Mouse (Mus musculus) liver, embryonic 14.5 days (tissue): Measurements from ENCODE around the gene Fgfr2. TPM values are rescaled to one million over a fixed set of nuclear protein-coding genes. Genes with fewer than 3 reads are reported as not detected.
"Not testable (repeated sequence)": the region's sequence is repeated elsewhere in the genome, so short reads cannot be mapped to it uniquely, and the experiment has no call there.

ENCODE experiments used
- ATAC-seq: fragments of 200-750 bp; cut with Nextera tagmentation; 2 replicates; pipeline ENCODE4 v1.8.0; 2017; ENCODE audit warnings: moderate number of reproducible peaks, mild to moderate bottlenecking, moderate library complexity; ENCODE audit not compliant: insufficient read depth
- DNase-seq, 3 experiments: peaks; one replicate each; pipeline ENCODE4 v3.0.0-alpha.2; 2012 to 2013; ENCODE audit warnings: low read depth in 3 of 3, low spot score in 3 of 3
- H3K27ac ChIP-seq: fragments of 300-500 bp; sonication (generic); 2 replicates; pipeline ENCODE4 v1.5.1; 2014; ENCODE audit warnings: moderate library complexity, mild to moderate bottlenecking, control low read depth, inconsistent platforms
- H3K27me3 ChIP-seq: fragments of 300-500 bp; sonication (generic); 2 replicates; pipeline ENCODE4 v1.6.1; 2014; ENCODE audit warnings: mild to moderate bottlenecking, low read length, moderate library complexity; ENCODE audit not compliant: control insufficient read depth, insufficient read depth
- H3K36me3 ChIP-seq: fragments of 300-500 bp; sonication (generic); replicated peaks from 2 replicates; pipeline ENCODE4 v1.6.1; 2014; ENCODE audit warnings: low read depth; ENCODE audit not compliant: control insufficient read depth, insufficient read depth
- H3K4me1 ChIP-seq, 2 experiments: fragments of 200-500 bp in 1 of 2; fragments of 300-500 bp in 1 of 2; sonication (generic) in 1 of 2; replicated peaks; 2 replicates each; pipeline ENCODE4 v1.6.1; 2012 to 2014; ENCODE audit warnings: antibody characterized with exemption in 1 of 2, inconsistent platforms in 1 of 2, low read length in 1 of 2; ENCODE audit not compliant: control insufficient read depth in 2 of 2, insufficient read depth in 2 of 2
- H3K4me2 ChIP-seq: fragments of 300-500 bp; sonication (generic); 2 replicates; pipeline ENCODE4 v1.6.1; 2014; ENCODE audit warnings: low read depth, mild to moderate bottlenecking, control low read depth, moderate library complexity
- H3K4me3 ChIP-seq, 2 experiments: fragments of 200-500 bp in 1 of 2; fragments of 300-500 bp in 1 of 2; sonication (generic) in 1 of 2; 2 replicates each; pipeline ENCODE4 v1.5.1; 2012 to 2014; ENCODE audit warnings: low read depth in 2 of 2, low read length in 2 of 2, mild to moderate bottlenecking in 2 of 2, control low read depth in 1 of 2, inconsistent platforms in 1 of 2, moderate library complexity in 1 of 2; ENCODE audit not compliant: insufficient read depth in 1 of 2
- H3K9ac ChIP-seq: fragments of 300-500 bp; sonication (generic); replicated peaks from 2 replicates; pipeline ENCODE4 v1.6.1; 2014; ENCODE audit warnings: mild to moderate bottlenecking, control low read depth, moderate library complexity
- H3K9me3 ChIP-seq: fragments of 300-500 bp; sonication (generic); 2 replicates; pipeline ENCODE4 v1.6.1; 2016; ENCODE audit warnings: low read length, mixed read lengths; ENCODE audit not compliant: control insufficient read depth
- CTCF ChIP-seq: IDR thresholded peaks from 2 replicates; pipeline ENCODE4 v1.5.1; 2016; ENCODE audit warnings: antibody characterized with exemption, low read depth, control low read depth
- EP300 ChIP-seq: IDR thresholded peaks from 2 replicates; pipeline ENCODE4 v1.6.1; 2016; ENCODE audit warnings: antibody characterized with exemption, low read depth
- WGBS: fragments of 180-500 bp; shearing (Covaris S2); extraction: QIAGEN DNeasy Blood & Tissue Kit; methylation state at CpG from one replicate; pipeline ENCODE4 v1.1.7; 2014; ENCODE audit not compliant: insufficient replicate concordance; 5-methylcytosine and 5-hydroxymethylcytosine counted together
- polyA plus RNA-seq, 2 experiments: library from polyadenylated mRNA; depleted of rRNA in 1 of 2; stranded (reverse) in 1 of 2; unstranded in 1 of 2; fragments of >200 nt; fragmentation: Nextera tagmentation in 1 of 2; extraction: Ambion mirVana in 1 of 2; gene quantifications; 2 replicates each; pipeline versions ENCODE4 v1.2.1 to v1.2.3; 2012 to 2014

The Fgfr2 gene
- polyA plus RNA-seq, 2 experiments, result 7.9 to 8.8 TPM

DNA sequence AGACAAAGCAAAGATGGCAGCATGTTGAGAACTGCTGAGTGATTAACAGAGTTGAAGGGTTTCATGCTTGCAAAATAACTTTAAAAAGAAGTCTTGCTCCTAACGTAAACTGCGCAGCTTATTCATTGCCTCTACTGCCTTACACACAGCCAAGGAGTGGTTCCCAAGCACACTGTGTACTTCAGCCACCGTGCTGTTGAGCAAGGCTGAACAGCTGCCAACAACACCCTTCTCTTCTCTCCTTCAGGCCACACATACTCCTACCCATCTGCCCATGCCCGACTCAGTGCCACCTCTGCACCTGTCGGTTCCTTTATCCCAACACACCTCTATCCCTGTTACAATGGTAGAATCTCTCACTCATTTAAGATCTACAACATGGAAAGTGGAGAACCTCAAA lies 2620.1 kb downstream of the Fgfr2 start:
- Histone ChIP-seq H3K4me2 (no peak overlapping the region), H3K27ac (no peak overlapping the region), H3K36me3 (peaks cover 15% of the 10 kb centered on the region), H3K9me3 (no peaks in the 10 kb centered on the region), H3K27me3 (no peaks in the 10 kb centered on the region), H3K4me3 (no peak overlapping the region), H3K9ac (no peak overlapping the region), H3K4me1 (no peaks in the 10 kb centered on the region)
- 87% methylated on average over 5 of the region's 5 CpGs for WGBS
- ATAC-seq, result no peak
- DNase-seq, result no peak
- TF ChIP-seq EP300 (no peak), CTCF (no peak)

DNA sequence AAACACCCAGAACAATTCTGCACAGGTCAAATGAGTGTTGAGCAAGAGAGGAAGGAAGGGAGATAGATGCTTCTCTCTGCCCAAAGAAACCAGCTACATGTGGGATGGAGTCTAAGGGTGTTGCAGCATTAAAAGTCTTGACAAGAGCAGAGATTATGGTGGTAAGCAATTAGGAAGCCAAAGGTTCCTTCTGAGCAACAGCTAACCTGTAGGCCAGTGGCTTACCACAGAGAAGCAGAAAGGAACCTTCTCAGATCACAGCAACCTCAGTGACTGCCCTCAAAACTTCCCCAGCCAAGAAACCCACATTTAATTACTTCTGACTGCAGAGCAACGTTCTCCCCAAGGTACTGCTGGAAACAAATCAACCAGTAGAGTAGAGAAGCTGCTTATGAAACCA lies 2621.7 kb downstream of the Fgfr2 start:
- Histone ChIP-seq H3K36me3 (peaks cover 15% of the 10 kb centered on the region), H3K4me3 (no peak overlapping the region), H3K4me1 (no peaks in the 10 kb centered on the region), H3K9me3 (no peaks in the 10 kb centered on the region), H3K4me2 (no peak overlapping the region), H3K9ac (no peak overlapping the region), H3K27ac (no peak overlapping the region), H3K27me3 (no peaks in the 10 kb centered on the region)
- no peak for DNase-seq
- 61% methylated on average over 1 of the region's 1 CpGs for WGBS
- no peak for TF ChIP-seq CTCF
- TF ChIP-seq EP300, result no peak
- ATAC-seq, result no peak

DNA sequence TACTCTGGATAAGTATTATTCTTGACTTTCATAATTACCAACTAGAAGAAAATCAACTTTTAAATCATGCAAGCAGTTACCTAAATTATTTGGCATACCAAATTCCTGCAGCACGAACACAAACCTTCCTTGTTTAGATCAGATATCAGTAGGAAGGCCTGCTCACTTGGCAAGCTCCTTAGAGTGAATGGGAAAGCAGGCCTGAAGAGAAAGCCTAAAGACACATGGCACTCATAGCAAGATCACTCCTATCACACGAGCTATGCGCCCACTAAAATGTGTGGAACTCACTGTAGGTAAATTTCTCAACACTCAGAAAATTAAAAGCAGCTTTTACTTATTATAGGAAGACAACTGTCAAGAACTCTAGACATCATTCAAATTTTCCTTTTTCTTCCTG lies 2629.8 kb downstream of the Fgfr2 start:
- WGBS, result 71% methylated on average over 3 of the region's 3 CpGs
- H3K9ac ChIP-seq, result no peak overlapping the region
- no peaks in the 10 kb centered on the region for H3K4me1 ChIP-seq
- no peak overlapping the region for H3K4me2 ChIP-seq
- TF ChIP-seq EP300 (no peak), CTCF (no peak)
- no peaks in the 10 kb centered on the region for H3K27me3 ChIP-seq
- no peak overlapping the region for H3K4me3 ChIP-seq
- no peak for DNase-seq
- H3K27ac ChIP-seq, result no peak overlapping the region
- ATAC-seq, result no peak
- H3K9me3 ChIP-seq, result no peaks in the 10 kb centered on the region
- no peaks in the 10 kb centered on the region; the same call in 1 of the 2 replicates for H3K36me3 ChIP-seq

DNA sequence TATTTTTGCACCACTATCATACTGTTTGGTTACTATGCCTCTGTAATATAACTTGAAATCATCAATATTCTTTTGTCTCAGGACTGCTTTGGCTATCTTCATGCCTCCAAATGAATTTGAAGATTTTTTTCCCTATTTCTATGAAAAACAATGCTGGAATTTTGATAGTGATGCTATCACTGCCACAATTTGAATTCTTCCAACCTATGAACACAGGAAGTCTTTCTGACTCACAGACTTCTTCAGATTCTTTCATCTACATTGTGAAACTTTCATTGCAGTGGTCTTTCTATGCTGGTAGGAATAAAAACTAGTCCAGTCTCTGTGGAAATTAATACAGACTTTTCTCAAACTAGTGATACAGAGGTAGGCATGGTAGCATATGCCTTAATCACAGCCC lies 2631.1 kb downstream of the Fgfr2 start:
- H3K27me3 ChIP-seq, result no peaks in the 10 kb centered on the region
- H3K27ac ChIP-seq, result no peak overlapping the region
- H3K36me3 ChIP-seq, result no peaks in the 10 kb centered on the region
- no peak for TF ChIP-seq CTCF
- TF ChIP-seq EP300, result no peak
- no peak overlapping the region for H3K4me3 ChIP-seq
- DNase-seq (no peak), ATAC-seq (no peak)
- no peaks in the 10 kb centered on the region for H3K9me3 ChIP-seq
- no peak overlapping the region for H3K9ac ChIP-seq
- no peaks in the 10 kb centered on the region for H3K4me1 ChIP-seq
- H3K4me2 ChIP-seq, result no peak overlapping the region

DNA sequence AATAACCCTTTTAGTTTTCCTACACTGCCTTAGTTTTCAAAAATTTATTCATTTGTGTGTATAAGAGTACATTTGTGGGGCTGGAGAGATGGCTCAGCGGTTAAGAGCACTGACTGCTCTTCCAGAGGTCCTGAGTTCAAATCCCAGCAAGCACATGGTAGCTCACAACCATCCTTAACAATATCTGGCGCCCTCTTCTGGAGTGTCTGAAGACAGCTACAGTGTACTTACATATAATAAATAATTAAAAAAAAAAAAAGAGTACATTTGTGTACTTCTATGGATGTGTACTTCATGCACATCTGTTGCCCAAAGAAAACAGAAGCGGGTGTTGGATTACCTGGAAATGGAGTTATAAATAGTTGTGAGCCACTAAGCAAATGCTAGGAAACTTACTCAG lies 2644.1 kb downstream of the Fgfr2 start:
- H3K4me2 ChIP-seq, result not testable (repeated sequence)

More for the DNA sequence above, 2644.1 kb downstream of the Fgfr2 start:
- not testable (repeated sequence) for H3K4me3 ChIP-seq, H3K9me3 ChIP-seq, H3K27me3 ChIP-seq, DNase-seq, H3K9ac ChIP-seq, H3K36me3 ChIP-seq, ATAC-seq, H3K4me1 ChIP-seq, H3K27ac ChIP-seq
- 63% methylated on average over 3 of the region's 3 CpGs for WGBS
- TF ChIP-seq CTCF, result peak; percentile 10; the same call in 1 of the 2 replicates
